Mouse (Mus musculus) heart, postnatal 0 days (tissue): ENCODE measurements around the gene Larp1. TPM values are rescaled to one million over a fixed set of nuclear protein-coding genes. Genes with fewer than 3 reads are reported as not detected.

Experiments used
- ATAC-seq: fragments of 200-750 bp; cut with Nextera tagmentation; 2 replicates; pipeline ENCODE4 v1.8.0; 2017; ENCODE audit warnings: low read depth, moderate number of reproducible peaks, moderate library complexity; ENCODE audit not compliant: insufficient read depth
- DNase-seq: peaks from one replicate; pipeline ENCODE4 v3.0.0-alpha.2; 2016; ENCODE audit warnings: low spot score
- H3K27ac ChIP-seq: fragments of 300-500 bp; sonication (generic); 2 replicates; pipeline ENCODE4 v1.5.1; 2014; ENCODE audit warnings: low read depth, mild to moderate bottlenecking
- H3K27me3 ChIP-seq: fragments of 300-500 bp; sonication (generic); 2 replicates; pipeline ENCODE4 v1.6.1; 2014; ENCODE audit warnings: low read length, mixed read lengths; ENCODE audit not compliant: control insufficient read depth, insufficient read depth
- H3K36me3 ChIP-seq: fragments of 300-500 bp; sonication (generic); replicated peaks from 2 replicates; pipeline ENCODE4 v1.6.1; 2014; ENCODE audit warnings: low read length, mixed read lengths; ENCODE audit not compliant: control insufficient read depth, insufficient read depth
- H3K4me1 ChIP-seq: fragments of 300-500 bp; sonication (generic); 2 replicates; pipeline ENCODE4 v1.6.1; 2014; ENCODE audit warnings: antibody characterized with exemption; ENCODE audit not compliant: control insufficient read depth, insufficient read depth
- H3K4me2 ChIP-seq: fragments of 300-500 bp; sonication (generic); 2 replicates; pipeline ENCODE4 v1.6.1; 2014; ENCODE audit warnings: low read depth, mild to moderate bottlenecking, low read length, moderate library complexity
- H3K4me3 ChIP-seq: fragments of 300-500 bp; sonication (generic); 2 replicates; pipeline ENCODE4 v1.5.1; 2014; ENCODE audit warnings: low read depth, low read length
- H3K9ac ChIP-seq: fragments of 300-500 bp; sonication (generic); replicated peaks from 2 replicates; pipeline ENCODE4 v1.6.1; 2014; ENCODE audit warnings: low read depth, low read length, mixed read lengths
- H3K9me3 ChIP-seq: fragments of 300-500 bp; sonication (generic); replicated peaks from 2 replicates; pipeline ENCODE4 v1.6.1; 2016; ENCODE audit warnings: low read length; ENCODE audit not compliant: control insufficient read depth
- CTCF ChIP-seq: IDR thresholded peaks from 2 replicates; pipeline ENCODE4 v1.5.1; 2016; ENCODE audit warnings: antibody characterized with exemption, control low read depth, low read depth
- EP300 ChIP-seq: IDR thresholded peaks from 2 replicates; pipeline ENCODE4 v1.6.1; 2016; ENCODE audit warnings: antibody characterized with exemption, low read depth
- WGBS: fragments of 180-500 bp; shearing (Covaris S2); extraction: QIAGEN DNeasy Blood & Tissue Kit; methylation state at CpG from one replicate; pipeline ENCODE4 v1.1.7; 2014; 5-methylcytosine and 5-hydroxymethylcytosine counted together
- polyA plus RNA-seq: library from polyadenylated mRNA; unstranded; fragments of >200 nt; fragmentation: Nextera tagmentation; extraction: Ambion mirVana; gene quantifications from 2 replicates; pipeline ENCODE4 v1.2.1, GENCODE M21; 2015
- total RNA-seq: library from RNA; depleted of rRNA; stranded (reverse); fragments of >200 nt; gene quantifications from 2 replicates; pipeline ENCODE4 v1.2.3, GENCODE M21; 2014; ENCODE audit warnings: low replicate concordance; rRNA removed

Larp1 gene
- total and polyA plus RNA-seq, 2 experiments from 2014 or later, result 8.3 to 18.2 TPM

DNA sequence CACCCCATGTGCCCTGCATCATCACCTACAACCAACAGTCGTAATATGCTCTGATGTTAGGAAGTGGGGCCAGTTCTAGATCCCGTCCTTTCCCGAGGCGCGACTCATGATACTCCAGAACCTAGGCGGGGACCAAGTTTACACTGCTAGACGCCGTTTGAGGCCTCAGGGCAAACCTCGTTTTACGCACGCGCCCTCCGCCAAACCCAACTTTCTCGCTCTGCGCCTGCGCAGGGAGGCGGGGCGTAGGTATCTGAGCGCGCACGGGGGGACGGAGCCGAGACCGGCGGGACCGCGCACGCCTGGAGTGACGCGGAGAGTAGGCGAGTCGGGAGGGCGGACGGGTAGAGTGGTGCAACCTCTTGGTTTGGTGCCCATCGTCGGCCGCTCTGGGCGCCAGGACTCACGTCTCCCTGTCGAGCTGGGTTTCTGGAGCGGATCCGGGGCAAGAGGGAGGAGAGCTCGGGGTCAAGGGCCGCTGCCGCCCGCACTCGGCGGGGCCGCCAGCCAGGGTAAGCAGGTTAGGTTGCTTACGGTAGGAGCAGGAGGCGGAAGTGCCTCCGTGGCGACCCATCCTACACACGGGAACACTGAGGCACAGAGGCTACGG, 94.9 kb downstream of the Larp1 start, which contains the start of gene Cnot8:
Cnot8 (plus strand) TSS at position 457 of the 610 bp plus-strand sequence.
- Histone ChIP-seq H3K36me3 (no peaks in the 10 kb centered on the region), H3K4me2 (peak within 1 kb of the TSS; percentile 75), H3K27ac (peak within 1 kb of the TSS; percentile 91), H3K4me3 (peak within 1 kb of the TSS; percentile 80), H3K27me3 (no peaks in the 10 kb centered on the region), H3K9me3 (no peaks in the 10 kb centered on the region), H3K4me1 (peaks cover 5% of the 10 kb centered on the region; the same call in 1 of the 2 replicates), H3K9ac (peak within 1 kb of the TSS; percentile 84)
- ATAC-seq (peak; percentile 97), DNase-seq (peak; percentile 99)
- TF ChIP-seq CTCF (no peak), EP300 (0 out of 2 replicates have a peak, but pooled peaks have one; percentile 46)
- WGBS, result under 1% methylated on average over 55 of the region's 55 CpGs

DNA sequence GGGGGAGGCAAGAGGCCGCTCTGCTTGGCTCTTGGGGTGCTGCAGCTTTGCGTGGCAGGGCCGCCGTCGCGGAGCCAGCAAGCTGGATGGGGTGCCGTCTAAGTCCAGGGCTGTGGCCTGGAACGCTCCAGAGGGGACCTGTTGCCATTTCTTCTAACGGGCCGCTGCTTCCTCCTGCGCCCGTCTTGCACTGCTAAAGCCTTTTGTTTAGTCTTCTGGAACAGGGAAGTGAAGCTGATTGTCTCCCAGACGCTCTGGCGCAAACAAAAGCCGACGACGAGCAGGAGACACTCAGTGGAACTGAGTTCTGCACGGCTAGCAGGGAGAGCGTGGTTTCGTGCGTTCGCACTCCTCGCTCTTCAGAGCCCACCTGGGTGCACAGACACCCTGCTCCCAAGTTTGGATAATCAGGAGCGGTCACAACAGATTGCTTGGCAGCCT, 95.5 kb downstream of the Larp1 start:
- DNase-seq, result peak; percentile 37
- under 1% methylated on average over 24 of the region's 24 CpGs for WGBS
- peak overlapping the region; percentile 91 for H3K27ac ChIP-seq

DNA sequence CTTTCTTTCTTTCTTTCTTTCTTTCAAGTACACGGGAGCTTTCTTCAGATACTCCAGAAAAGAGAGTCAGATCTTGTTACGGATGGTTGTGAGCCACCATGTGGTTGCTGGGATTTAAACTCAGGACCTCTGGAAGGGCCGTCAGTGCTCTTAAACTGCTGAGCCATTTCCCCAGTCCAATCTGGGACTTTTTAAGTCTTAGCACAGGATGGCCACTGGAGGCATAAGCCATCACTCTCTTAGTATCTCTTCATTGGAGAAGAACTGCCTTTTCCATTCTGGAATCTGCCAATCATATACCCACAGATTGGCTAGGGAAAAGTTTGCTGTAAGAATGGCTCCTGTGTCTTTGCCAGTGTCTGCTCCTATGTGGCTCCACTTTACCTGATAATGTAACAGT, 98.1 kb downstream of the Larp1 start:
- Histone ChIP-seq H3K27ac (no peak overlapping the region), H3K9ac (no peak overlapping the region), H3K4me1 (peaks cover 5% of the 10 kb centered on the region; the same call in 1 of the 2 replicates), H3K27me3 (no peaks in the 10 kb centered on the region), H3K36me3 (peaks cover 27% of the 10 kb centered on the region), H3K4me3 (no peak overlapping the region), H3K4me2 (no peak overlapping the region), H3K9me3 (no peaks in the 10 kb centered on the region)
- WGBS, result 51% methylated on average over 3 of the region's 3 CpGs
- ATAC-seq (no peak), DNase-seq (no peak)
- TF ChIP-seq EP300 (no peak), CTCF (no peak)

More for the DNA sequence above, 95.5 kb downstream of the Larp1 start:
- peaks cover under 1% of the 10 kb centered on the region; the same call in 1 of the 2 replicates for H3K36me3 ChIP-seq
- H3K9me3 ChIP-seq, result no peaks in the 10 kb centered on the region
- no peak; the same call in none of the 2 replicates for ATAC-seq
- no peaks in the 10 kb centered on the region for H3K27me3 ChIP-seq
- peak overlapping the region; percentile 84 for H3K9ac ChIP-seq
- no peak for TF ChIP-seq CTCF
- 0 out of 2 replicates have a peak, but pooled peaks have one; percentile 11 for TF ChIP-seq EP300
- peak overlapping the region; percentile 75 for H3K4me2 ChIP-seq
- H3K4me3 ChIP-seq, result peak overlapping the region; percentile 80
- peaks cover 5% of the 10 kb centered on the region; the same call in 1 of the 2 replicates for H3K4me1 ChIP-seq

DNA sequence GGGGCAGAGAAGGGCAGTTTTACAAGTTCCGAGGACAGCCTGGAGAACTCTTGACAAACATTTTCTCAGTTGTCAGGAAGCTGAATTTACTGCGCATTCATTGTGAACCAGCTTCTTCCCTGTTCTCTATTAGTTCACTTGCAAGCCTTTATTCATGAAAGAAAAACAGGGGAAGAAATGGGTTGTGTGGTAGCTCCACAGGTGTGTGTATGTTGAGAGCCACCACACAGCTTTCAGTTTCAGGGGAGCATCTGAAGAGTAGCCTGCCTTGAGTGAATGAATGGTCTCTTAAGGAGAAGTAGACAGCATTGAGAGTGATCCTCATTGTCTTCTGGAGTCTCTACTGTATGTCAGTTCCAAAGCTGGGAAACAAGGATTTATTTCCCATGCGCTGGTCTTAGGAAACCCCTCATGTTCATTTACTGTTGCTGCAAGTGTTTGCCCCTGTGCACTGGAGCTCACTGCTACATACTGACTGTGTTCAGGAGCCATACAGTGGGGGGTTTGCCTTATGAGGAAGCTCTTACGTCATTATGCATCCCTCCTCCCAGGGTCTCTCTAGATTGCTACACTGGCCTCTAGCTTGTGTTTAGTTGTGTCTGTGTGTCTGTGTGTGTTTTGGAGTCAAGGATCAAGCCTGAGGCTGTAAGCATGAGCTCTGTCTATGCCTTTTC, 98.9 kb downstream of the Larp1 start:
- Histone ChIP-seq H3K4me3 (no peak overlapping the region), H3K27me3 (no peaks in the 10 kb centered on the region), H3K27ac (no peak overlapping the region), H3K4me1 (peaks cover 5% of the 10 kb centered on the region; the same call in 1 of the 2 replicates), H3K9ac (no peak overlapping the region), H3K36me3 (peaks cover 35% of the 10 kb centered on the region), H3K4me2 (no peak overlapping the region), H3K9me3 (no peaks in the 10 kb centered on the region)
- TF ChIP-seq EP300 (no peak), CTCF (no peak)
- ATAC-seq, result no peak
- 84% methylated on average over 4 of the region's 4 CpGs for WGBS
- no peak for DNase-seq

Other genes starting within 250 kb of the Larp1 start
- 16.8 and 28.7 TPM in 2 replicates for gene Sap30l, start 207.4 kb upstream of the Larp1 start, total RNA-seq
- 8.2 and 8.3 TPM in 2 replicates for gene Sap30l, start 207.4 kb upstream of the Larp1 start, polyA plus RNA-seq
- 2.0 TPM in 1 of 2 replicates, not detected in the other for gene Hand1, start 176.2 kb upstream of the Larp1 start, total RNA-seq
- 2.7 and 3.3 TPM in 2 replicates for gene Hand1, start 176.2 kb upstream of the Larp1 start, polyA plus RNA-seq
- not detected in 2 replicates for gene Gm12248, start 84.1 kb downstream of the Larp1 start, total RNA-seq
- not detected in 2 replicates for gene Gm12248, start 84.1 kb downstream of the Larp1 start, polyA plus RNA-seq
- gene Cnot8, start 95.1 kb downstream of the Larp1 start, total RNA-seq, result 73.1 and 76.6 TPM in 2 replicates
- 68.6 and 71.3 TPM in 2 replicates for gene Cnot8, start 95.1 kb downstream of the Larp1 start, polyA plus RNA-seq
- 15.7 and 16.4 TPM in 2 replicates for gene Gemin5, start 159.5 kb downstream of the Larp1 start, total RNA-seq
- 5.7 and 6.1 TPM in 2 replicates for gene Gemin5, start 159.5 kb downstream of the Larp1 start, polyA plus RNA-seq
- 50.6 and 58.4 TPM in 2 replicates for gene Mrpl22, start 162.6 kb downstream of the Larp1 start, total RNA-seq
- 124 and 126 TPM in 2 replicates for gene Mrpl22, start 162.6 kb downstream of the Larp1 start, polyA plus RNA-seq
- gene Igtp, start 190.5 kb downstream of the Larp1 start, total RNA-seq, result 7.8 and 9.8 TPM in 2 replicates
- gene Igtp, start 190.5 kb downstream of the Larp1 start, polyA plus RNA-seq, result 7.0 and 8.0 TPM in 2 replicates
- gene Irgm2, start 190.6 kb downstream of the Larp1 start, total RNA-seq, result 7.7 and 8.7 TPM in 2 replicates
- 4.6 and 5.2 TPM in 2 replicates for gene Irgm2, start 190.6 kb downstream of the Larp1 start, polyA plus RNA-seq